Mouse (Mus musculus) adrenal gland, postnatal 25 days (tissue): ENCODE data around the gene Gm45799. TPM values are rescaled to one million over a fixed set of nuclear protein-coding genes. Genes with fewer than 3 reads are reported as not detected.
A peak's percentile ranks its signal among the peaks of the same experiment; 100 is the strongest.

Experiments used
- DNase-seq: peaks from one replicate; pipeline ENCODE4 v3.0.0; 2021; ENCODE audit warnings: mixed read lengths
- total RNA-seq: library from RNA; stranded (reverse); gene quantifications from 2 replicates; pipeline ENCODE4 v1.2.3, GENCODE M21; 2021

Gene Gm45799
- total RNA-seq, 1 experiment from 2014 or later: 10.0 TPM

- DNase-seq: no peak
Observed at GRCm38 (mm10) chr7:105641936-105642335, 1.6 kb downstream of the Gm45799 start.

- DNase-seq: peak; percentile 77
Observed at GRCm38 (mm10) chr7:105650639-105651435, 10.5 kb downstream of the Gm45799 start, which contains the start of gene Dnhd1. Dnhd1 (plus strand) TSS chr7:105650827.

- DNase-seq: no peak
Observed at GRCm38 (mm10) chr7:105685541-105686197, 45.3 kb downstream of the Gm45799 start.

GRCm38 (mm10) chr7:105690875-105691274, 50.5 kb downstream of the Gm45799 start:
- no peak for DNase-seq

- DNase-seq: no peak
Observed at GRCm38 (mm10) chr7:105703184-105703583, 62.8 kb downstream of the Gm45799 start.

- no peak for DNase-seq
Observed at GRCm38 (mm10) chr7:105703816-105704215, 63.5 kb downstream of the Gm45799 start.

- no peak for DNase-seq
Observed at GRCm38 (mm10) chr7:105708733-105709132, 68.4 kb downstream of the Gm45799 start.

- DNase-seq: no peak
Observed at GRCm38 (mm10) chr7:105715366-105715765, 75.0 kb downstream of the Gm45799 start.

GRCm38 (mm10) chr7:105721916-105722315, 81.6 kb downstream of the Gm45799 start:
- no peak for DNase-seq

- DNase-seq: no peak
Observed at GRCm38 (mm10) chr7:105726144-105726979, 86.0 kb downstream of the Gm45799 start.

GRCm38 (mm10) chr7:105726980-105727325, 86.6 kb downstream of the Gm45799 start:
- DNase-seq: no peak

GRCm38 (mm10) chr7:105728701-105729428, 88.5 kb downstream of the Gm45799 start:
- DNase-seq: no peak

- DNase-seq: no peak
Observed at GRCm38 (mm10) chr7:105733836-105734235, 93.5 kb downstream of the Gm45799 start.

Other genes with a start within 250 kb of the Gm45799 start
- gene Fam160a2, start 240.5 kb upstream of the Gm45799 start, total RNA-seq: 33.2 and 33.3 TPM in 2 replicates
- gene Cnga4, start 236.0 kb upstream of the Gm45799 start, total RNA-seq: not detected in 2 replicates
- not detected in 2 replicates for gene Cckbr, start 214.8 kb upstream of the Gm45799 start, total RNA-seq
- 77.1 and 96.1 TPM in 2 replicates for gene Cavin3, start 158.3 kb upstream of the Gm45799 start, total RNA-seq
- 48.2 and 49.1 TPM in 2 replicates for gene Smpd1, start 86.2 kb upstream of the Gm45799 start, total RNA-seq
- gene Apbb1, start 58.9 kb upstream of the Gm45799 start, total RNA-seq: 13.6 and 15.0 TPM in 2 replicates
- 0.21 and 22.0 TPM in 2 replicates for gene Hpx, start 40.4 kb upstream of the Gm45799 start, total RNA-seq
- 32.7 and 34.9 TPM in 2 replicates for gene Trim3, start 7.0 kb upstream of the Gm45799 start, total RNA-seq
- 125 and 142 TPM in 2 replicates for gene Timm10b, start 496 bp upstream of the Gm45799 start, total RNA-seq
- 58.1 and 66.3 TPM in 2 replicates for gene Arfip2, start 136 bp upstream of the Gm45799 start, total RNA-seq
- gene Dnhd1, start 10.3 kb downstream of the Gm45799 start, total RNA-seq: 5.6 and 6.3 TPM in 2 replicates
- 150 and 158 TPM in 2 replicates for gene Ilk, start 96.0 kb downstream of the Gm45799 start, total RNA-seq
- gene Rrp8, start 96.8 kb downstream of the Gm45799 start, total RNA-seq: 19.1 and 27.7 TPM in 2 replicates
- gene Taf10, start 103.8 kb downstream of the Gm45799 start, total RNA-seq: 198 and 204 TPM in 2 replicates
- gene Tpp1, start 111.7 kb downstream of the Gm45799 start, total RNA-seq: 88.3 and 122 TPM in 2 replicates
- 5.4 and 10.0 TPM in 2 replicates for gene Dchs1, start 147.1 kb downstream of the Gm45799 start, total RNA-seq
- gene Mrpl17, start 170.5 kb downstream of the Gm45799 start, total RNA-seq: 185 and 190 TPM in 2 replicates